Mouse (Mus musculus) liver, postnatal 0 days (tissue): ENCODE results near the gene Myd88.

Source experiments
- CTCF ChIP-seq: sonication (generic); IDR thresholded peaks from 2 replicates; pipeline ENCODE4 v1.5.1; 2016; ENCODE audit warnings: antibody characterized with exemption, low read depth
- EP300 ChIP-seq: IDR thresholded peaks from 2 replicates; pipeline ENCODE4 v1.6.1; 2016; ENCODE audit warnings: antibody characterized with exemption, low read depth, mild to moderate bottlenecking

- no peak for TF ChIP-seq CTCF
- TF ChIP-seq EP300 = no peak
Observed at GRCm38 (mm10) chr9:119363229-119363628, 22.0 kb upstream of the Myd88 start.
